ENCODE assay signal across 10 mouse cellular contexts in genomic region chr2:166976356-166976755, GRCm38 (mm10). TPM values are rescaled to one million over a fixed set of nuclear protein-coding genes. Genes with fewer than 3 reads are reported as not detected.
DNase-seq lines count a peak whose midpoint lies in the region; ATAC-seq and TF ChIP-seq lines count a peak whose summit lies in the region.
"Had no signal": no experiment of that assay in that cellular context is flagged by ENCODE, and none has a peak within 500 bp of the region (broad histone marks: within the 10 kb centered on the region; RNA-seq: fewer than 3 reads in every experiment).

No protein-coding gene starts in this region.

- peak overlapping the region; percentile 39 for H3K4me3 ChIP-seq in bone marrow macrophage, adult 2 months (ENCODE audit: insufficient read depth, low read length)
- H3K4me3 ChIP-seq in limb, embryonic 14.5 days (replicated peaks; ENCODE audit: low read length) = no peak overlapping the region

- no peaks in the 10 kb centered on the region for H3K9me3 ChIP-seq in limb, embryonic 14.5 days (ENCODE audit: control insufficient read depth, low read length)

- DNase-seq in layer of hippocampus, adult 11-12 months (ENCODE audit: low spot score) = peak; percentile 31
- DNase-seq in layer of hippocampus, adult 18-20 months (ENCODE audit: low spot score in 2 of 2) = no peak
- DNase-seq in limb, embryonic 14.5 days (ENCODE audit: low spot score) = no peak
- peak; percentile 33 to 47 for DNase-seq in monocyte, adult 2 months (ENCODE audit: low read depth in 1 of 2, low spot score in 2 of 2)
- DNase-seq in cerebellum, adult 9-10 months = no peak
- no peak for DNase-seq in c-Kit-positive CD71-positive TER-119-positive erythroid progenitor cells, embryonic 14.5 days (ENCODE audit: low spot score)
- DNase-seq in retina, postnatal 1 day = no peak
- DNase-seq: left cerebral cortex, postnatal 4 days had no signal

- H3K9ac ChIP-seq in limb, embryonic 14.5 days (ENCODE audit: low read depth, low read length, severe bottlenecking) = no peak overlapping the region

- no peak for TF ChIP-seq CTCF in bone marrow macrophage, adult 2 months (IDR thresholded peaks at IDR 0.05; ENCODE audit: low read depth, low read length)

- no peaks in the 10 kb centered on the region for H3K27me3 ChIP-seq in limb, embryonic 14.5 days (ENCODE audit: control insufficient read depth, insufficient read depth, low read length)

- no peak for TF ChIP-seq POLR2A in bone marrow macrophage, adult 2 months (IDR thresholded peaks at IDR 0.05; ENCODE audit: borderline replicate concordance, low read depth, low read length)
- no peak for TF ChIP-seq POLR2A in limb, embryonic 14.5 days (IDR thresholded peaks at IDR 0.05; ENCODE audit: borderline replicate concordance, extremely low read depth, insufficient read depth, insufficient read length)

- peak overlapping the region; percentile 96 for H3K27ac ChIP-seq in bone marrow macrophage, adult 2 months (ENCODE audit: insufficient read depth, low read depth, low read length)
- H3K27ac ChIP-seq in limb, embryonic 14.5 days (replicated peaks; ENCODE audit: low read depth, low read length) = peak overlapping the region; percentile 53

- H3K36me3 ChIP-seq in limb, embryonic 14.5 days (ENCODE audit: control insufficient read depth, insufficient read depth, low read length) = no peaks in the 10 kb centered on the region

- 63% methylated on average over 3 of the region's 3 CpGs for WGBS in limb, embryonic 14.5 days

- H3K4me2 ChIP-seq in limb, embryonic 14.5 days (replicated peaks; ENCODE audit: low read depth, low read length, severe bottlenecking) = peak overlapping the region; percentile 18; the same call in 1 of the 2 replicates

- peaks cover 81% of the 10 kb centered on the region for H3K4me1 ChIP-seq in bone marrow macrophage, adult 2 months (ENCODE audit: control insufficient read depth, insufficient read depth, low read length)
- H3K4me1 ChIP-seq in limb, embryonic 14.5 days (ENCODE audit: control insufficient read depth, insufficient read depth, low read length) = peaks cover 23% of the 10 kb centered on the region

- ATAC-seq in limb, embryonic 14.5 days (ENCODE audit: low FRiP score, low read depth) = no peak
- ATAC-seq: intestine, postnatal 0 days had no signal

RNA-seq across cellular contexts. Expression of gene Stau1, which starts 19.7 kb away (rescaled TPM):
- 10 to 100 TPM; 64.0 to 69.7 TPM for total RNA-seq in layer of hippocampus, adult 18-20 months (2021)
- polyA plus RNA-seq in bone marrow macrophage, adult 2 months (2012; ENCODE audit: insufficient read depth, insufficient read length, missing spikeins) = 48.7 and 51.2 TPM in 2 replicates
- polyA plus RNA-seq in limb, embryonic 14.5 days (2012; rRNA removed) = 64.0 and 71.4 TPM in 2 replicates
- 88.8 and 96.5 TPM in 2 replicates for polyA plus RNA-seq in limb, embryonic 14.5 days (2014; fragmentation: Nextera tagmentation; extraction: Ambion mirVana)

RNA-seq across cellular contexts. Expression of gene Ddx27, which starts 38.6 kb away (rescaled TPM):
- 10 to 100 TPM; 26.8 to 31.4 TPM for total RNA-seq in layer of hippocampus, adult 18-20 months (2021)
- polyA plus RNA-seq in bone marrow macrophage, adult 2 months (2012; ENCODE audit: insufficient read depth, insufficient read length, missing spikeins) = 20.4 TPM in 2 replicates
- 45.2 and 50.2 TPM in 2 replicates for polyA plus RNA-seq in limb, embryonic 14.5 days (2012; rRNA removed)
- polyA plus RNA-seq in limb, embryonic 14.5 days (2014; fragmentation: Nextera tagmentation; extraction: Ambion mirVana) = 36.5 and 39.2 TPM in 2 replicates

Comparison
In these comparisons a context has a peak if more than half of its experiments do, and no peak if none do; other contexts are left out.
1. DNase-seq: peak in layer of hippocampus, adult 11-12 months (single experiment) and monocyte, adult 2 months (2 of 2); none in layer of hippocampus, adult 18-20 months (0 of 2), limb, embryonic 14.5 days (single experiment), cerebellum, adult 9-10 months (single experiment), c-Kit-positive CD71-positive TER-119-positive erythroid progenitor cells, embryonic 14.5 days (single experiment) and retina, postnatal 1 day (single experiment).